Mouse (Mus musculus) retina, adult 2 months (tissue): ENCODE measurements around the gene Hoxa2.

Experiments
- DNase-seq: peaks from one replicate; pipeline ENCODE4 v3.0.0-alpha.2; 2012; ENCODE audit warnings: low read depth, low spot score

Hoxa2 gene

DNA sequence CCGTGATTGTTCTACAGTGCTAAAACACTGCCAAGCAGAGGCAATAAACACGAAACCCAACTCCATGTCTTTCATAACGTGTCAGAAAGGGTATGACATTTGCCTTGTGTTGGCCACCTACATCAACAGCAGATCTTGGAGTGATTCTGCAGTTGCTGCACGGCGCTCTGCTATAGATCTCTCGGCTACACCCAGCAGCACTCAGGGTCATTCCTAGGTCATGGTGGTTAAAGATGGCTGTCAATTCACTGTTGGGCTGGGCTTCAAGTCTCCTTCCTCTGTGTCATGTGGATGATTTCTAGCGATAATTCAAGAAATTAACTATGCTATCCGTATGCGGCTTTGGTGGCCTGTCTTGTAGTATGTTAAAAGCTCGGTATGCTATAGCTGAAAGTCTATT, 26.1 kb downstream of the Hoxa2 start:
- no peak for DNase-seq

DNA sequence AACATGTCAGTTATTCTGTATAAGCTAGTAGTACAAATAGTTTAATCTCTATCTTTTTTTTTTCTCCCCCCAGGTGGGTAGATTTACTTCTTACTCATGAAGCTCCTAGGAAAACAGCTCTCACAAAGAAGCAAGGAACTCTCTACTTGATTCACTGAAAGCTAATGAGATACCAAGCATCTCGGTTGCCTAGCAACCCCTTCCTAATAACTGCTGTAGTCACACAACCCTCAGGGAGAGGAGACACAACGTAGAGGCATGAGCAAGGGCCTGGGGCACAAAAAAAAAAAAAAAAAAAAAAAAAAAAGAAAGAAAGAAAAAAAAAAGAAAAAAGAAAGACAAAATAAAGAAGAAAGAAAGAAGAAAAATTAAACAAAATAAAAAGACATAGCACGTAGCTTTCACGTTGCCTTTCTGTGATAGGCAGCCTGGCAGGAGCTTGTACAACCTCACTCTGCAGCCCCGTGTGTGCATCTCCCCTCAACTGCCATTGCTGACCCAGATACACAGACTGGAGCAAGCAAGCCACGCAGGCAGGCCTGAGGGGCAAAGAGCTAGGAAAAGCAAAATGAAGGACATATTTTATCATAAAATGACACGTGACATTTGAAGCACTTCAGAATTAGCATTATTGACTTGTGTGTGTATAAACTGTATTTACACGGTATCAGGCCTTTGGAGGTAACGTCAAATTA, 26.6 kb downstream of the Hoxa2 start:
- DNase-seq = no peak

DNA sequence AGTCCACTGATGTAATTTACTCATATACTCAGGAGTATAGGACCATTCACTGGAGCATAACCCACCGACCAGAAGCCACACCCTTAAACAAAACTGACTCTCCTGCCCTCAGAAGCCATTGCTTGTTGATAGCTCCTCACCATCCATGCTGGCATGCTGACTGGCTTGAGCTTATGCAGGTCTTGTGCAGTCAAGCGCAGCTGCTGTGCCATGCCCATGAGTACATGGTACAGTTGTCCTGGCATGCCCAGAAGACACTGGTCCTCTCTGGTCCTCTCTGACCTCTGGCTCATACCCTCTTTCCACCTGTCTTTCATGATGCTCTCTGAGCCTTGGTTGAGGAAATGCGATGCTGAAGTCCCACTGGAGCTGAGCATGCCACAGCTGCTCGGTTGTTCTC, 41.0 kb downstream of the Hoxa2 start:
- DNase-seq = no peak

DNA sequence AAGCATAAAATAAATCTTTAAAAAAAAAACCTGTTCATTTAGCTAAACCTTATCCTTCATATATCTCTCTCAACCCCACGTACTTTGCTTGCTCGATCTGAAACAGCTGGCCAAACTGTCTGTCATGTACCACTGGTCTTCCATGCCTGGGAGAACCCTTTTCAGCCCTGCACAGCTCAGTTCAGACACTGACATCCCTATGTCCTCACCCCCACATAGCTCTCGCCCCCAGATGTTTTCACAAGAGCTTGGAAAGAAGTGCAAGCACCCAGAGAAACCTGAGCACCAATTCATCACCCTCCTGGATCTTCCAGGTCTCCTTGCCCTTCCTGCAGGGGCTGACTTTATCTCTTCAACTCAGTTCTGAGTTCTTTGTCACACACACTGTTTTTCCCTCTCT, 43.5 kb downstream of the Hoxa2 start:
- DNase-seq = no peak

DNA sequence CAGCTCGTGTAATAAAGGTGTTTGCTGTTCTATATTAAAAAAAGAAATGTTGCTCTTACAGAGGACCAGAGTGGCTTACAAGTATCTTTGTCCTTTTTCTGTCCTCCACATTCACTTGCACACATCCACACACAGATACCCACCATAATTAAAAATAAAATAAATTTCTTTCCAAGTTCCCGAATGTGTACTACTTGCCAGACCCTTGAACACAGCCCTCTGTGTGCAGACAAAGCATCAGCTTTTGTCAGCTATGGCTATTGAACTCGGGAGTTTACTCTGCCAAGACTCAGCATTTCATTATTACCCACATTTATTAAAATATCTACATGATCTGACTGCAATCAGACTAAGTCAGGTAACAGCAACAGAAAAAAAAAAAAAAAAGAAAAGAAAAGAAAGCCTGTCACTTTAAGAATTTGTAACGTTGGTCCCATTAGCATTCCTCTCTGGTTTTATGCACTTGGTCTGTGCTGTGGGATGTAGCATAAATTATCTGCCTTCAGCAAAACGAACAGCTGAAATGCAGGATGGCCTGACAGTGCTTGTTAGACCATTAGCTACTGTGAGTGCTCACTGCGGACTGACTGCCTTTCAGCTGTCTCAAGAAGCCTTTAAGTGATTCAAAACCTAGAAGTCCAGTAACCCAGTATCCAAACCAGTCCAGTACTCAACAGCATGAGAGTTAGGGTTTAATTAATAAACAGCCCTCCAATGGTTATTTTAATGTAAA, 45.6 kb downstream of the Hoxa2 start:
- DNase-seq = no peak

DNA sequence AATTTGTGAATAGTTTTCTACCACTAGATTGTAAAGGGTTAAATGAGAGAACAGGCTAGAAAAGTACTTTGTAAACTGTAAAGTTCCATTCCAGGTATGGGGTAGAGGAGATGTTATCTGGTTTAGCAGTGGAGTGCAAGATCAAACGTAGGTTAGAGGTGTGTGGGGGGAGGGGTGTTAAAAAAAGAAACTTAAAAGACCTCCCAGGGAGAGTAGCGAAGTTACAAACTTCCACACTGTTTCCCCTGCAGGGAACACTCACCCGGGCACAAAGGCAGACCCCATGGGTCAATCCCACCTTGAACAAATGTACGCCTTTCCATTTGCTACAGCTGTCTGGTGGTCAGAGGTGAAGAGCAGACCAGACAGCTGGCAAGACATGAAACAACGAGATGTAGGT, 48.7 kb downstream of the Hoxa2 start:
- DNase-seq = no peak
